Mouse (Mus musculus) G1E (cell line): ENCODE results near the gene Gm7544. TPM values are rescaled to one million over a fixed set of nuclear protein-coding genes. Genes with fewer than 3 reads are reported as not detected.
"Not testable (repeated sequence)": the region's sequence is repeated elsewhere in the genome, so short reads cannot be mapped to it uniquely, and the experiment has no call there.

Experiments used
- ATAC-seq: 2 replicates; pipeline ENCODE4 v1.8.0; 2016; ENCODE audit warnings: mild to moderate bottlenecking; ENCODE audit not compliant: insufficient number of reproducible peaks, poor library complexity, low FRiP score, severe bottlenecking; ENCODE audit errors: extremely low read depth
- DNase-seq: peaks from one replicate; pipeline ENCODE4 v3.0.0; 2012; ENCODE audit warnings: low spot score
- H3K27me3 ChIP-seq: 2 replicates; pipeline ENCODE4 v1.6.1; 2012; ENCODE audit warnings: mild to moderate bottlenecking, low read length, inconsistent platforms; ENCODE audit not compliant: insufficient read depth
- H3K36me3 ChIP-seq: replicated peaks from 2 replicates; pipeline ENCODE3; 2012; ENCODE audit warnings: mild to moderate bottlenecking, inconsistent platforms
- H3K4me1 ChIP-seq: 2 replicates; pipeline ENCODE4 v1.6.1; 2012; ENCODE audit warnings: low read depth, low read length, inconsistent platforms, mixed read lengths; ENCODE audit not compliant: insufficient read depth
- H3K4me3 ChIP-seq: 2 replicates; pipeline ENCODE4 v1.5.1; 2012; ENCODE audit warnings: low read depth, mild to moderate bottlenecking, inconsistent platforms, low read length, moderate library complexity, mixed read lengths
- H3K9me3 ChIP-seq: replicated peaks from 2 replicates; pipeline ENCODE4 v1.6.1; 2012; ENCODE audit warnings: inconsistent platforms
- CTCF ChIP-seq: IDR thresholded peaks from 2 replicates; pipeline ENCODE4 v1.5.1; 2012; ENCODE audit warnings: low read depth, low read length, inconsistent platforms, mixed read lengths
- GATA1 ChIP-seq: IDR thresholded peaks from 2 replicates; pipeline ENCODE4 v1.6.1; 2012; ENCODE audit warnings: borderline replicate concordance, low read length, inconsistent platforms, mixed read lengths
- GATA2 ChIP-seq: IDR thresholded peaks from 2 replicates; pipeline ENCODE4 v1.6.1; 2012; ENCODE audit warnings: low read depth, low read length, inconsistent platforms, borderline replicate concordance
- POLR2AphosphoS5 ChIP-seq: IDR thresholded peaks from 2 replicates; pipeline ENCODE4 v1.6.1; 2012; ENCODE audit warnings: low read depth, low read length, inconsistent platforms; ENCODE audit not compliant: insufficient replicate concordance
- TAL1 ChIP-seq: conservative IDR thresholded peaks from 2 replicates; pipeline ENCODE4 v1.6.1; 2012; ENCODE audit warnings: low read depth, low read length, inconsistent platforms, mixed read lengths
- polyA plus RNA-seq: library from polyadenylated mRNA; stranded (reverse); fragments of >175 nt; gene quantifications from 2 replicates; pipeline ENCODE4 v1.2.3, GENCODE M21; 2012
- total RNA-seq, 2 experiments: library from RNA; stranded (forward) in 1 of 2; stranded (reverse) in 1 of 2; fragments of 200-1000 nt in 1 of 2; fragments of >200 nt in 1 of 2; fragmentation: Nextera tagmentation in 1 of 2; gene quantifications; 2 replicates each; pipeline ENCODE4 v1.2.3; 2014 to 2017

Gene Gm7544
- total and polyA plus RNA-seq, 3 experiments: not detected

- H3K9me3 ChIP-seq: peaks cover 21% of the 10 kb centered on the region
- no peaks in the 10 kb centered on the region for H3K36me3 ChIP-seq
- peaks cover 23% of the 10 kb centered on the region for H3K4me1 ChIP-seq
- DNase-seq: no peak
- ATAC-seq: no peak
- no peak overlapping the region for H3K4me3 ChIP-seq
- no peak for TF ChIP-seq CTCF
- no peak for TF ChIP-seq TAL1
- TF ChIP-seq GATA1: no peak
- no peak for TF ChIP-seq GATA2
- no peak for TF ChIP-seq POLR2AphosphoS5
- peaks cover 5% of the 10 kb centered on the region; the same call in 1 of the 2 replicates for H3K27me3 ChIP-seq
Observed at GRCm38 (mm10) chr1:82938666-82939065, 17.1 kb downstream of the Gm7544 start.

GRCm38 (mm10) chr1:82931326-82931725 lies 24.5 kb downstream of the Gm7544 start, which contains the start of gene Gm6217:
TSS of gene Gm6217 (minus strand) at chr1:82931399.
- not testable (repeated sequence) for H3K4me1 ChIP-seq, ATAC-seq, DNase-seq, H3K36me3 ChIP-seq, H3K4me3 ChIP-seq
- peaks cover 17% of the 10 kb centered on the region for H3K9me3 ChIP-seq
- H3K27me3 ChIP-seq: peaks cover 14% of the 10 kb centered on the region

DNA sequence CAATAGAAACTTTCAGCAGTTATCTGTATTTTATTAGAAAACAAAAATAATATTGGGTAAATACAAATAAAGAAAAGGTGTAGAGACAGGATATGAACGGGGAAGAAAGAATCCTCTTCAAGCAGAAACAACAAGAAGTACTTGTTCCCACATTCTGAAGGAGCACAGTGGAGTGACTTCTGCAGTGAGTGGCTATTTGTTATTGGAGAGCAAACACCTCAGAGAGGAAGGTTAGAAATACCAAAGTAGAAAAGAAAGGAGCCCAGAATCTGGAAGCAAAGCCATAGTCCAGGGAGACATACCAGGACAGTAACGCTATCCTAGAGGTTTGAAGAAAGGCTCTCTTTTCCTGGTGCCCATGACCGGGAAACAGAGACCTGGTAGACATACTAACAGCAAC lies 25.3 kb downstream of the Gm7544 start:
- Histone ChIP-seq H3K9me3 (peaks cover 17% of the 10 kb centered on the region), H3K27me3 (peaks cover 14% of the 10 kb centered on the region)
- ATAC-seq, H3K4me1 ChIP-seq, DNase-seq, H3K4me3 ChIP-seq, H3K36me3 ChIP-seq: not testable (repeated sequence)

- Histone ChIP-seq H3K4me3 (no peak within 1 kb of the TSS), H3K27me3 (peaks cover 11% of the 10 kb centered on the region), H3K9me3 (peaks cover 5% of the 10 kb centered on the region; the same call in 1 of the 2 replicates), H3K36me3 (no peaks in the 10 kb centered on the region), H3K4me1 (peaks cover 4% of the 10 kb centered on the region; the same call in 1 of the 2 replicates)
- DNase-seq: no peak
- TF ChIP-seq GATA1 (no peak), TAL1 (no peak), POLR2AphosphoS5 (no peak), GATA2 (no peak), CTCF (no peak)
- no peak for ATAC-seq
Observed at GRCm38 (mm10) chr1:82924650-82925049, 31.2 kb downstream of the Gm7544 start, which contains the start of gene A030014E15Rik. TSS of gene A030014E15Rik (plus strand) at chr1:82924917.

- ATAC-seq, H3K4me3 ChIP-seq, H3K27me3 ChIP-seq, H3K9me3 ChIP-seq, DNase-seq: not testable (repeated sequence)
- peaks cover 22% of the 10 kb centered on the region; the same call in 1 of the 2 replicates for H3K4me1 ChIP-seq
- H3K36me3 ChIP-seq: peaks cover 41% of the 10 kb centered on the region
Observed at GRCm38 (mm10) chr1:82913434-82913833, 42.4 kb downstream of the Gm7544 start.

GRCm38 (mm10) chr1:82913025-82913424 lies 42.8 kb downstream of the Gm7544 start, which contains the start of gene A030005L19Rik:
TSS of gene A030005L19Rik (plus strand) at chr1:82913325.
- no peak for DNase-seq
- peaks cover 44% of the 10 kb centered on the region for H3K36me3 ChIP-seq
- H3K4me1 ChIP-seq: peaks cover 24% of the 10 kb centered on the region; the same call in 1 of the 2 replicates
- H3K27me3 ChIP-seq: no peaks in the 10 kb centered on the region
- H3K4me3 ChIP-seq: no peak within 1 kb of the TSS
- no peak for TF ChIP-seq GATA2
- TF ChIP-seq POLR2AphosphoS5: 0 out of 2 replicates have a peak, but pooled peaks have one; percentile 58
- ATAC-seq: no peak
- no peaks in the 10 kb centered on the region for H3K9me3 ChIP-seq

GRCm38 (mm10) chr1:82905886-82906285 lies 49.9 kb downstream of the Gm7544 start:
- no peaks in the 10 kb centered on the region for H3K9me3 ChIP-seq
- H3K27me3 ChIP-seq: no peaks in the 10 kb centered on the region
- ATAC-seq (no peak), DNase-seq (no peak)
- no peak overlapping the region for H3K4me3 ChIP-seq
- peaks cover 79% of the 10 kb centered on the region for H3K36me3 ChIP-seq
- no peak for TF ChIP-seq GATA1
- no peak for TF ChIP-seq GATA2
- no peak for TF ChIP-seq TAL1
- TF ChIP-seq POLR2AphosphoS5: no peak
- no peak for TF ChIP-seq CTCF
- peaks cover 5% of the 10 kb centered on the region; the same call in 1 of the 2 replicates for H3K4me1 ChIP-seq

Other genes starting within 250 kb of the Gm7544 start
- gene Mff, start 231.1 kb downstream of the Gm7544 start, total RNA-seq (2014; fragmentation: Nextera tagmentation): 552 and 575 TPM in 2 replicates
- 387 and 411 TPM in 2 replicates for gene Mff, start 231.1 kb downstream of the Gm7544 start, total RNA-seq (2017)
- 366 and 539 TPM in 2 replicates for gene Mff, start 231.1 kb downstream of the Gm7544 start, polyA plus RNA-seq
- not detected in 2 replicates for gene Tm4sf20, start 187.6 kb downstream of the Gm7544 start, total RNA-seq (2014; fragmentation: Nextera tagmentation)
- gene Tm4sf20, start 187.6 kb downstream of the Gm7544 start, total RNA-seq (2017): not detected in 2 replicates
- not detected in 2 replicates for gene Tm4sf20, start 187.6 kb downstream of the Gm7544 start, polyA plus RNA-seq
- not detected in 2 replicates for gene Gm47791, start 184.8 kb downstream of the Gm7544 start, total RNA-seq (2014; fragmentation: Nextera tagmentation)
- gene Gm47791, start 184.8 kb downstream of the Gm7544 start, total RNA-seq (2017): not detected in 2 replicates
- not detected in 2 replicates for gene Gm47791, start 184.8 kb downstream of the Gm7544 start, polyA plus RNA-seq
- gene Agfg1, start 116.5 kb downstream of the Gm7544 start, total RNA-seq (2014; fragmentation: Nextera tagmentation): 303 and 306 TPM in 2 replicates
- 121 and 135 TPM in 2 replicates for gene Agfg1, start 116.5 kb downstream of the Gm7544 start, total RNA-seq (2017)
- gene Agfg1, start 116.5 kb downstream of the Gm7544 start, polyA plus RNA-seq: 30.4 and 32.1 TPM in 2 replicates
- gene A030005L19Rik, start 42.7 kb downstream of the Gm7544 start, total RNA-seq (2014; fragmentation: Nextera tagmentation): 1.9 and 2.3 TPM in 2 replicates
- gene A030005L19Rik, start 42.7 kb downstream of the Gm7544 start, total RNA-seq (2017): 0.22 and 0.46 TPM in 2 replicates
- 0.07 and 0.24 TPM in 2 replicates for gene A030005L19Rik, start 42.7 kb downstream of the Gm7544 start, polyA plus RNA-seq
- gene A030014E15Rik, start 31.1 kb downstream of the Gm7544 start, total RNA-seq (2014; fragmentation: Nextera tagmentation): 1.1 TPM in 1 of 2 replicates, not detected in the other
- gene A030014E15Rik, start 31.1 kb downstream of the Gm7544 start, total RNA-seq (2017): 0.17 and 0.38 TPM in 2 replicates
- gene A030014E15Rik, start 31.1 kb downstream of the Gm7544 start, polyA plus RNA-seq: not detected in 2 replicates
- not detected in 2 replicates for gene Gm6217, start 24.6 kb downstream of the Gm7544 start, total RNA-seq (2014; fragmentation: Nextera tagmentation)
- 0.33 TPM in 1 of 2 replicates, not detected in the other for gene Gm6217, start 24.6 kb downstream of the Gm7544 start, total RNA-seq (2017)
- not detected in 2 replicates for gene Gm6217, start 24.6 kb downstream of the Gm7544 start, polyA plus RNA-seq
- gene A030003K21Rik, start 12.6 kb downstream of the Gm7544 start, total RNA-seq (2014; fragmentation: Nextera tagmentation): not detected in 2 replicates
- gene A030003K21Rik, start 12.6 kb downstream of the Gm7544 start, total RNA-seq (2017): not detected in 2 replicates
- gene A030003K21Rik, start 12.6 kb downstream of the Gm7544 start, polyA plus RNA-seq: not detected in 2 replicates
- gene Gm47955, start 4.3 kb upstream of the Gm7544 start, total RNA-seq (2014; fragmentation: Nextera tagmentation): not detected in 2 replicates
- 0.27 TPM in 1 of 2 replicates, not detected in the other for gene Gm47955, start 4.3 kb upstream of the Gm7544 start, total RNA-seq (2017)
- not detected in 2 replicates for gene Gm47955, start 4.3 kb upstream of the Gm7544 start, polyA plus RNA-seq
- not detected in 2 replicates for gene Gm47959, start 44.5 kb upstream of the Gm7544 start, total RNA-seq (2014; fragmentation: Nextera tagmentation)
- gene Gm47959, start 44.5 kb upstream of the Gm7544 start, total RNA-seq (2017): not detected in 2 replicates
- gene Gm47959, start 44.5 kb upstream of the Gm7544 start, polyA plus RNA-seq: not detected in 2 replicates
- not detected in 2 replicates for gene Slc19a3, start 82.4 kb upstream of the Gm7544 start, total RNA-seq (2014; fragmentation: Nextera tagmentation)
- gene Slc19a3, start 82.4 kb upstream of the Gm7544 start, total RNA-seq (2017): 0.06 and 0.33 TPM in 2 replicates
- gene Slc19a3, start 82.4 kb upstream of the Gm7544 start, polyA plus RNA-seq: not detected in 2 replicates
- not detected in 2 replicates for gene Krtap28-10, start 86.5 kb upstream of the Gm7544 start, total RNA-seq (2014; fragmentation: Nextera tagmentation)
- gene Krtap28-10, start 86.5 kb upstream of the Gm7544 start, total RNA-seq (2017): 0.23 TPM in 1 of 2 replicates, not detected in the other
- gene Krtap28-10, start 86.5 kb upstream of the Gm7544 start, polyA plus RNA-seq: not detected in 2 replicates
- not detected in 2 replicates for gene Gm47969, start 88.9 kb upstream of the Gm7544 start, total RNA-seq (2014; fragmentation: Nextera tagmentation)
- 0.16 TPM in 1 of 2 replicates, not detected in the other for gene Gm47969, start 88.9 kb upstream of the Gm7544 start, total RNA-seq (2017)
- gene Gm47969, start 88.9 kb upstream of the Gm7544 start, polyA plus RNA-seq: not detected in 2 replicates
- gene A030005K14Rik, start 103.4 kb upstream of the Gm7544 start, total RNA-seq (2014; fragmentation: Nextera tagmentation): not detected in 2 replicates
- gene A030005K14Rik, start 103.4 kb upstream of the Gm7544 start, total RNA-seq (2017): not detected in 2 replicates
- not detected in 2 replicates for gene A030005K14Rik, start 103.4 kb upstream of the Gm7544 start, polyA plus RNA-seq
- gene Krtap28-13, start 104.9 kb upstream of the Gm7544 start, total RNA-seq (2014; fragmentation: Nextera tagmentation): not detected in 2 replicates
- 0.33 TPM in 1 of 2 replicates, not detected in the other for gene Krtap28-13, start 104.9 kb upstream of the Gm7544 start, total RNA-seq (2017)
- gene Krtap28-13, start 104.9 kb upstream of the Gm7544 start, polyA plus RNA-seq: not detected in 2 replicates
- gene Ccl20, start 160.8 kb upstream of the Gm7544 start, total RNA-seq (2014; fragmentation: Nextera tagmentation): not detected in 2 replicates
- 0.12 and 0.66 TPM in 2 replicates for gene Ccl20, start 160.8 kb upstream of the Gm7544 start, total RNA-seq (2017)
- gene Ccl20, start 160.8 kb upstream of the Gm7544 start, polyA plus RNA-seq: not detected in 2 replicates
- not detected in 2 replicates for gene Daw1, start 203.7 kb upstream of the Gm7544 start, total RNA-seq (2014; fragmentation: Nextera tagmentation)
- gene Daw1, start 203.7 kb upstream of the Gm7544 start, total RNA-seq (2017): not detected in 2 replicates
- not detected in 2 replicates for gene Daw1, start 203.7 kb upstream of the Gm7544 start, polyA plus RNA-seq